Mouse (Mus musculus): ENCODE data around the gene Ifrd2. TPM values are rescaled to one million over a fixed set of nuclear protein-coding genes. Genes with fewer than 3 reads are reported as not detected.
"Not testable (repeated sequence)": the region's sequence is repeated elsewhere in the genome, so short reads cannot be mapped to it uniquely, and the experiment has no call there.

The Ifrd2 gene
- total RNA-seq, 2 experiments from 2014 or later, result 31.8 to 35.2 TPM

GRCm38 (mm10) chr9:107572327-107572662, 15.1 kb upstream of the Ifrd2 start:
- no peak for DNase-seq (ENCODE audit: low spot score in 2 of 2)

DNA sequence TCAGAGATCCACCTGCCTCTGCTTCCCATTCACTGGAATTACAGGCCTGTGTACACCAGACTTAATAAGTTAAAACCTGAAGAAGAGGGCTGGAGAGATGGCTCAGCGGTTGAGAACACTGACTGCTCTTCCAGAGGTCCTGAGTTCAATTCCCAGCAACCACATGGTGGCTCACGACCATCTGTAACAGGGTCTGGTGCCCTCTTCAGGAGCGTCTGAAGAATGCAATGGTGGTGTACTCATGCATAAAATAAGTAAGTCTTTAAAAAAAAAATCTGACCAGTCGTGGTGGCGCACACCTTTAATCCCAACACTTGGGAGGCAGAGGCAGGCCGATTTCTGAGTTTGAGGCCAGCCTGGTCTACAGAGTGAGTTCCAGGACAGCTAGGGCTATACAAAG, 13.7 kb upstream of the Ifrd2 start:
- DNase-seq (ENCODE audit: low spot score in 2 of 2), result not testable (repeated sequence)

DNA sequence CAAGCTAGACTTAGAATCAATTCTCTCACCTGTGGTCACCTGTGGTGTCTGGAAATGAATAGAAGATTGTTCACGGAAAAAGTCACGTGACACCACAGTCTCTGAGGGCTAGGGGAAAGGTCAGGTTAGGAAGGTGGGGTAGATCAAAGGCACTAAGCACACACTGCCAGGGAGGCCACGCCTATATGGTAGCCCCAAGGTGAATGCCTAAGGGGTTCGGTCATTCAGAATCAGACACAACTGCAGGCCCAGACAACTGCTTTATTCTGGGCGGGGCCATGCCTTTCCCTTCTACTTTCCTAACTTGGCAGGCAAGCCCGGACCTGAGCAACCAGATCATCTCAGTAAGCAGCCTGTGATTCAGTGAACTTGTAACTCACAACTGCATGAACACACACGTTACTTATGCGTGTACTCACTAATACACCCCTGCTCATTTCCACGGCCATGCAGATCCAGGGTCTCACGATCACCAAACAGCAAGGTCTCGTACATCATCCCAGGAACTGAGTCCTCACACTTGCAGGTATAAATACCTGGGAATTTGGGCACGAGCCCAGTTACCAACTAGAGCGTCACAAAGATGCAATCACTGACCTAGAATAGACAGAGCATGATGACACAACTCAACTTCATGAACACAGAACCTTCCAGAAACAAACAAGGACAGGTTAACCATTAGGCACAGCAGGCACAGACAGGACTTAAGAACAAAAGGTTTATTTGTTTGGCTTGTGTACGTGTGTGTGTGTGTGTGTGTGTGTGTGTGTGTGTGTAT, 11.7 kb upstream of the Ifrd2 start:
- no peak for DNase-seq (ENCODE audit: low spot score in 2 of 2)

- DNase-seq (ENCODE audit: low spot score in 2 of 2), result peak; percentile 73 to 88
Observed at GRCm38 (mm10) chr9:107576357-107577107, 10.9 kb upstream of the Ifrd2 start, which contains the start of gene Hyal1. Hyal1 (plus strand) TSS chr9:107576927.

DNA sequence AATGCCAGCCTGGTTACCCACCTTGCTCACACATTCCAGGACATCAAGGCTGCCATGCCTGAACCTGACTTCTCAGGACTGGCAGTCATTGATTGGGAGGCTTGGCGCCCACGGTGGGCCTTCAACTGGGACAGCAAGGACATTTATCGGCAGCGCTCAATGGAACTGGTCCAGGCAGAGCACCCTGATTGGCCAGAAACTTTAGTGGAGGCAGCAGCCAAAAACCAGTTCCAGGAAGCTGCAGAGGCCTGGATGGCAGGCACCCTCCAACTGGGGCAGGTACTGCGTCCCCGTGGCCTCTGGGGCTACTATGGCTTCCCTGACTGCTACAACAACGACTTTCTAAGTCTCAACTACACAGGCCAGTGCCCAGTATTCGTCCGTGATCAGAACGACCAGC, 9.6 kb upstream of the Ifrd2 start:
- DNase-seq (ENCODE audit: low spot score in 2 of 2), result no peak

DNA sequence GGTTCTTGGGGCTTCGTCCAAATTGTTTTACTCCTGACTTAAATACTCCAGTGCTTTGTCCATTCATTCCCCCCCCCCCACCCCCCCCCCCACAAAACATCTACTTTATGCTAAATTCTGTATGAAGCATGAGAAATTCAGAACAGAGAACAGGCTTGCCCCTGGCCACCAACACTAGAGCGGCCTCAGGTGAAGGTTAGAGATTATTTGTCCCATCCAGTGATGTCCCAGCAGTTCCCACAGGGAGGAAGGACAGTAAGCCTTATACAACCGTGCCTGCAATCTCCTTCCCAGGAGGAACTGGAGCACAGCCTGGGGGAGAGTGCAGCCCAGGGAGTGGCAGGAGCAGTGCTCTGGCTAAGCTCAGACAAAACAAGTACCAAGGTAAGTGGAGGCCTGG, 8.9 kb upstream of the Ifrd2 start, which contains the start of gene Naa80:
Gene Naa80 (plus strand): TSS at position 301 of the 400 bp plus-strand sequence.
- DNase-seq (ENCODE audit: low spot score in 2 of 2), result no peak

GRCm38 (mm10) chr9:107579023-107579900, 8.2 kb upstream of the Ifrd2 start:
- no peak for DNase-seq (ENCODE audit: low spot score in 2 of 2)

- peak; percentile 65 to 88 for DNase-seq (ENCODE audit: low spot score in 2 of 2)
Observed at GRCm38 (mm10) chr9:107580501-107581317, 6.7 kb upstream of the Ifrd2 start, which contains the start of gene Hyal3. Hyal3 (plus strand) TSS chr9:107580818.

- no peak for DNase-seq (ENCODE audit: low spot score in 2 of 2)
Observed at GRCm38 (mm10) chr9:107581584-107581983, 5.9 kb upstream of the Ifrd2 start.

DNA sequence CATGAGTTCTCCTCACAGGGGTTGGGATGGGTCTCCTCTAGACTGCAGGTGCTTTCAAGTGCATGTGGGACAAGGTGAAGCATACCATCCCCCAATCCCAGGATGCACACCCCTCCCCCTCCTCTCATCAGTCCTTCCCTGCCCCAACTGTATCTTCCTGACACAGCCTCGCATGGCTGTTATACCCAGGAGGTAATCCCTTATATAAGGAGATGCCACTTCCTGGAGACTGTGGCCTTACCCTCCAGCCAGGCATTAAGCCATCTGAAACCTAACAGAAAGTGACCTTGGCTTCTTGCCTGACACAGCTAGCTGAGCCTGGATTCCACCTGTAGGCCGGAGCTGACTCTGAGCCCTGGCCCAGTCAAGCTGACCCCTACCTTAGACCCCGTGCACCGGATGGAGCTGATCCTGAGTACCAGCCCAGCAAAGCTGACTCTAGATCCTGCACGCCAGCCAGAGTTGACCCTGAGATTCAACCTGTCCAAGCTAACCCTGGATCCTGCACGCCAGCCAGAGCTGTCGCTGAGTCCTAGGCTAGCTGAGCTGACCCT, 4.9 kb upstream of the Ifrd2 start:
- no peak for DNase-seq (ENCODE audit: low spot score in 2 of 2)

GRCm38 (mm10) chr9:107583174-107583573, 4.3 kb upstream of the Ifrd2 start:
- no peak for DNase-seq (ENCODE audit: low spot score in 2 of 2)

- DNase-seq (ENCODE audit: low spot score in 2 of 2), result no peak
Observed at GRCm38 (mm10) chr9:107586504-107586903, 938 bp upstream of the Ifrd2 start.

DNA sequence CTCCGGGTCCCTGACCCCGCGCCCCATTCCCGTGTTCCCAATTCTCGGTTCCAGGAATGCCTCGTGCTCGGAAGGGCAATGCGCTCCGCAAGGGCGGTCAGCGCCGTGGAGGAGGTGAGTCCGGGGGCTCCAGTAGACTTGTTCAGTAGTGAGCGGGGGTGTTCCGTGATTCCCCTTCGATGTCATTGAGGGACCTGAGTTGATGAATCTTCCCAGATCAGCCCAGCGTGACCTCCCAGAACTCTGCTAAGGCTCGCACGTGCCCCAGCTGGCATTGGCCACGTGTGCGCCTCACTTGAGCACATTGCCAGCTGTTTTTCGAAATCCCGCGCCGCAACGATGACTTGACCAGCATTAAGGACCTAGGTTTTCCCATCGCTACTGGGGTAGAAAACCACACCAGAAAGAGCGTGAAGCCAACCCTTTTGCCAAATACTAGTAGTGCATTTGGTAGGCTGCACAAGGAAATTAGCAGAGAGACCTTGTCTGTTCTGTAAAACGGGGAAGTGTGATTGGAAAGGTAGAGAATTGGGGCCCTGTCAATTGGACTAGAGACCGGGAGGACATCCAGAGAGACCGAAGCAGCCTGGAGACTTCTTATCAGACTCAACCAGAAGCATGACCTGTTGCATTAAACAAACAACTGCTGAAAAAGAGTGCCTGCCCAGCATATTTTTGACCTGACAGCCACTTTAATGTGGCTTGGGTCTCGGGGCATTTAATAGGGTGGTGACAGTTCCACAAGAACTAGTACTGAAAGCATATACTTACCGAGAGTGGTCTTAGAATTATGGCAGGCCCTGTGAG, 594 bp downstream of the Ifrd2 start:
- DNase-seq (ENCODE audit: low spot score in 2 of 2), result no peak

GRCm38 (mm10) chr9:107590058-107590772, 2.8 kb downstream of the Ifrd2 start:
- DNase-seq (ENCODE audit: low spot score in 2 of 2), result no peak

DNA sequence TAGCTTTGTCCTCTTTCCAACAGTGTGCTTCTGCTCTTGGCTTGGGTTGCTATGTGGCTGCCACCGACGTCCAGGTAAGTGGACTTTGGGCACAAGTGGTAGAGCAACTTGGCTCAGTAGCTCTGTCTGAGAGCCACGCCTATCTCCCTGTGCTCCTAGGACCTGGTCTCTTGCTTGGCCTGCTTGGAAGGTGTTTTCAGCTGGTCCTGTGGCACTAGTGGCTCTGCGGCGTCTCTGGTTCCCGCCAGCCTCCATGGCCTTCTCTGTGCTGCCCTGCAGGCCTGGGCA, 3.3 kb downstream of the Ifrd2 start:
- DNase-seq (ENCODE audit: low spot score in 2 of 2), result no peak

GRCm38 (mm10) chr9:107593101-107593976, 5.9 kb downstream of the Ifrd2 start:
- no peak for DNase-seq (ENCODE audit: low spot score in 2 of 2)

GRCm38 (mm10) chr9:107594281-107595062, 7.0 kb downstream of the Ifrd2 start:
- DNase-seq (ENCODE audit: low spot score in 2 of 2), result no peak
